Mouse (Mus musculus) erythroblast, embryonic 14.5 days (primary cell): ENCODE measurements around the gene Dazap1. TPM values are rescaled to one million over a fixed set of nuclear protein-coding genes. Genes with fewer than 3 reads are reported as not detected.
"Not testable (repeated sequence)": the region's sequence is repeated elsewhere in the genome, so short reads cannot be mapped to it uniquely, and the experiment has no call there.

Experiments
- H3K27me3 ChIP-seq: 2 replicates; pipeline ENCODE4 v1.6.1; 2012; ENCODE audit warnings: inconsistent platforms; ENCODE audit not compliant: control insufficient read depth
- H3K36me3 ChIP-seq: 2 replicates; pipeline ENCODE4 v1.6.1; 2012; ENCODE audit warnings: mild to moderate bottlenecking, inconsistent platforms; ENCODE audit not compliant: control insufficient read depth
- H3K4me1 ChIP-seq: 2 replicates; pipeline ENCODE4 v1.6.1; 2012; ENCODE audit warnings: inconsistent platforms; ENCODE audit not compliant: control insufficient read depth
- H3K4me3 ChIP-seq: replicated peaks from 2 replicates; pipeline ENCODE3; 2012; ENCODE audit warnings: moderate library complexity, mild to moderate bottlenecking, inconsistent platforms
- H3K9me3 ChIP-seq: 2 replicates; pipeline ENCODE4 v1.6.1; 2012; ENCODE audit warnings: low read length, inconsistent platforms, mixed read lengths; ENCODE audit not compliant: control insufficient read depth
- GATA1 ChIP-seq: IDR thresholded peaks from 2 replicates; pipeline ENCODE4 v1.6.1; 2012; ENCODE audit warnings: low read length, inconsistent platforms, mixed read lengths
- TAL1 ChIP-seq: IDR thresholded peaks from 3 replicates; pipeline ENCODE4 v1.6.1; 2012; ENCODE audit warnings: low read length, inconsistent platforms, mixed read lengths
- polyA plus RNA-seq: library from polyadenylated mRNA; stranded (reverse); fragments of >175 nt; gene quantifications from 2 replicates; pipeline ENCODE4 v1.2.3, GENCODE M21; 2012

The Dazap1 gene
- polyA plus RNA-seq, 1 experiment: 84.5 TPM

DNA sequence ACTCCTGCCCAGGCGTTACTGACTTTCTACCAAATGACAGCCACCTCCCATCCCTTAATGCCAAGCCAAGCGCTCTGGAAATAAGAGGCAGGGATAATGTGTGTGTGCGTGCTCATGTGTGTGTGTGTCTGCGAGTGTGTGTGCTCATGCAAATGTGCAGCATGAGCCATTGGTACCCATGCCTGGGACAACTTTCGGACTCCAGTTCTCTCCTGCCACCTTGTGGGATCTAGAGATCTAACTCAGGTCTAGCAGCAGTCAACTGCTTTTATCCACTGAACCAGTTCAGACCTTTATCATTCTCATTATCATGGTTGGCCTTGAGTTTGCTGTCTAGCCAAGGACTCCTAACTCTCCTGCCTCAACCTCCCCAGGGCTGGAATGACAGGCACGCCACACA is 13.4 kb upstream of the Dazap1 start:
- Histone ChIP-seq H3K27me3 (no peaks in the 10 kb centered on the region), H3K4me1 (peaks cover 60% of the 10 kb centered on the region), H3K4me3 (peak overlapping the region; percentile 82), H3K9me3 (no peaks in the 10 kb centered on the region), H3K36me3 (peaks cover 48% of the 10 kb centered on the region)
- TF ChIP-seq TAL1: no peak
- no peak for TF ChIP-seq GATA1

DNA sequence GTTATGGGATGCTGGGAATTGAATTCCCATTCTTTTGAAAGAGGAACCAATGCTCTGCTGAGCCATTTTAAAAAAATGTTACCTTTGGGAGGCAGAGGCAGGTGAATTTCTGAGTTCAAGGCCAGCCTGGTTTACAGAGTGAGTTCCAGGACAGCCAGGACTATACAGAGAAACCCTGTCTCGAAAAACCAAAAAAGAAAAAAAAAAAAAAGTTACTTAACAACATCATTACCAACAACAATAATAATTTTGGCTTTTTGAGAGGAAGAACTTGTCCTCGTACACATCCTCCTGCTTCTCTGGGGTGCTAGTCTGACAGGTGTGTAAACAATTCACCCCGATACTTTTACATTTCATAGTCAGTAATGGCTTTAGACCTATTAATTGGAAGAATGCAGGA is 12.8 kb upstream of the Dazap1 start:
- Histone ChIP-seq H3K36me3 (peaks cover 48% of the 10 kb centered on the region), H3K4me3 (peak overlapping the region; percentile 82), H3K4me1 (peaks cover 63% of the 10 kb centered on the region)
- H3K9me3 ChIP-seq, H3K27me3 ChIP-seq: not testable (repeated sequence)

DNA sequence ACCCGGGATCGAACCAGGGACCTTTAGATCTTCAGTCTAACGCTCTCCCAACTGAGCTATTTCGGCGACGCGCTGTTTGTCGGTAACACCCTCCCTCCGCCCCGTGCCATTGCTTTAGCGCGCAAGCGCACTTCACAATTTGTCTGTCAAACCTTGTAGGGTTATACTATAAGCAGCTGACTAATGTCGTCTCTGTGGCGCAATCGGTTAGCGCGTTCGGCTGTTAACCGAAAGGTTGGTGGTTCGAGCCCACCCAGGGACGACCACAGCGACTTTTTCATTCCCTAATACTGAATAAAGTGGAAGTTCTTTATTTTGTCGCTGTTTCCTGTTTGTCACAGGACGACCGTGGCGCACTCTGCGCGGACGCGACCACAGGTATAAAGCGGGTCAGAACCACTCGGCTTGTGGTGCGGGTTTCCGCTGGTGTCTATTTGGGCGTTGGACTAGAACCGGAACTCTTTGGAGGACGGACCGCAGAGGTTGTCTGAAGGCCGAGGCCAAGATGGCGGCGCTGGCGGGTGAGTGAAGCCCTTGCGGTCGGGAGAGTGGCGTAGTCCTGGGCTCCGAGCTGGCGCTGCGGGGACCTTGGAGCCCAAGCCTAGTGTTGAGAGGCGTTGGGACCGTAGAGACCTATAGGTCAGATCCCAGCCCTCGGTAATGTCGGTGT is 12.2 kb upstream of the Dazap1 start, which contains the start of gene Ndufs7:
Gene Ndufs7, plus strand, starts transcription at position 151 of the 670 bp plus-strand sequence.
- H3K4me3 ChIP-seq: peak within 1 kb of the TSS; percentile 82
- H3K9me3 ChIP-seq: no peaks in the 10 kb centered on the region
- peaks cover 65% of the 10 kb centered on the region for H3K4me1 ChIP-seq
- no peaks in the 10 kb centered on the region for H3K27me3 ChIP-seq
- H3K36me3 ChIP-seq: peaks cover 48% of the 10 kb centered on the region
- TF ChIP-seq GATA1 (no peak), TAL1 (no peak)

DNA sequence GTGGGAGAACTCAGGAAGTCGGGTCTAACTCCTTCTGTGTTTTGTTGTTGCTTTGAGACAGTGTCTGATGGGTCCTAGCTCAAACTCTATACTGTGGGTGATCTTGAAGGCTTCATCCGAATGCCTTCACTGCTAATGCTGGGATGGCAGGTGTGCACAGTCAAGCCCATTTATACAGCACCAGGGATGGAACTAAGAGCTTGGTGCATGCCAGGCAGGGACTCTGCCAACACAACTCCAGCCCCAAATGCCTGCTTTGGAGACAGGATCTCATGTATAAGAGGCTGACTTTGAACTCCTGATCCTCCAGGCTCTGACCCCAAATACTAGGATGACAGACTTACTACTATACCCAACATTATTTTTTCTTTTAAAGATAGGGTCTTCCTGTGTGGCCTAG is 11.2 kb upstream of the Dazap1 start:
- Histone ChIP-seq H3K36me3 (peaks cover 50% of the 10 kb centered on the region), H3K4me3 (peak overlapping the region; percentile 82), H3K27me3 (no peaks in the 10 kb centered on the region), H3K4me1 (peaks cover 70% of the 10 kb centered on the region), H3K9me3 (no peaks in the 10 kb centered on the region)
- TF ChIP-seq TAL1 (no peak), GATA1 (no peak)

DNA sequence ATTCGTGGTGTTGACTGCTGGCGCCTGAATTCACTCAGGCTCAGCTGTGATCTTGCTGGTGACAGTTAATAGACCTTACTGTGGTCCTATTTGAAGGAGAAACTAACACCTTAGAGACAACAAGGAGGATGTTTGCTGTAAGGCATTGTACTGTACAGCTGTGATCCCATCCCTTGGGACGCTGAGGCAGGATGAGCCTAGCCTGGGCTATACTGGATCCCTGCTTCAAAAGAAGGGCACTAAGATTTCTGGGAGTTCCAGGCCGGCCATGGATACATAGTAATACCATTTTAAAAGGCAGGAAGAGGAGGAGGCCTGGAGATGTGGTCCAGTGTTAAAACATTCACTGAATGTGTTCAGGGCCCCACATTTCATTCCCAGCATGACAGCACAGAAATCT is 10.7 kb upstream of the Dazap1 start:
- peaks cover 65% of the 10 kb centered on the region for H3K4me1 ChIP-seq

DNA sequence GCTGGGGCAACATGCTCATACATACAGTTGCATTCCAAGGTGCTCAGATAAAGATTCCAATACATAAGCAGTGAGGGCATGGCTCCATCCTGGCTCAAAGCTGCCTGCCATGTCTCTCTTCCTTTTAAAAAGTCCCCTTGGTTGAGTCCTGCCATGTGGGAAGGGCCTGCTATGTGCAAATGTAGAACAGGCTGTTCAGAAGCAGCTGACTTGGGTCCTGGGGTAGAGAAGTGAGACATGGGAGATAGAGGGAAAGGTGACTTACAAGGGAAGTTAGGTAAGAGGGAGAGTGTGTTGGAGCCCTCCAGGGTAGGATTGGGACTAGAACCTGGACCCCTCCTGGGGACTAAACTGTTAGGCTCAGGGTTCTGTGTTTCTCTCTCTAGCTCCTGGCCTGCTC is 9.3 kb upstream of the Dazap1 start:
- H3K9me3 ChIP-seq: no peaks in the 10 kb centered on the region
- TF ChIP-seq TAL1 (no peak), GATA1 (no peak)
- no peaks in the 10 kb centered on the region for H3K27me3 ChIP-seq
- H3K36me3 ChIP-seq: peaks cover 65% of the 10 kb centered on the region
- H3K4me1 ChIP-seq: peaks cover 63% of the 10 kb centered on the region
- no peak overlapping the region for H3K4me3 ChIP-seq

More for the DNA sequence above, 10.7 kb upstream of the Dazap1 start:
- H3K36me3 ChIP-seq: peaks cover 51% of the 10 kb centered on the region
- H3K4me3 ChIP-seq: peak overlapping the region; percentile 82
- TF ChIP-seq TAL1 (no peak), GATA1 (no peak)
- no peaks in the 10 kb centered on the region for H3K27me3 ChIP-seq
- no peaks in the 10 kb centered on the region for H3K9me3 ChIP-seq

DNA sequence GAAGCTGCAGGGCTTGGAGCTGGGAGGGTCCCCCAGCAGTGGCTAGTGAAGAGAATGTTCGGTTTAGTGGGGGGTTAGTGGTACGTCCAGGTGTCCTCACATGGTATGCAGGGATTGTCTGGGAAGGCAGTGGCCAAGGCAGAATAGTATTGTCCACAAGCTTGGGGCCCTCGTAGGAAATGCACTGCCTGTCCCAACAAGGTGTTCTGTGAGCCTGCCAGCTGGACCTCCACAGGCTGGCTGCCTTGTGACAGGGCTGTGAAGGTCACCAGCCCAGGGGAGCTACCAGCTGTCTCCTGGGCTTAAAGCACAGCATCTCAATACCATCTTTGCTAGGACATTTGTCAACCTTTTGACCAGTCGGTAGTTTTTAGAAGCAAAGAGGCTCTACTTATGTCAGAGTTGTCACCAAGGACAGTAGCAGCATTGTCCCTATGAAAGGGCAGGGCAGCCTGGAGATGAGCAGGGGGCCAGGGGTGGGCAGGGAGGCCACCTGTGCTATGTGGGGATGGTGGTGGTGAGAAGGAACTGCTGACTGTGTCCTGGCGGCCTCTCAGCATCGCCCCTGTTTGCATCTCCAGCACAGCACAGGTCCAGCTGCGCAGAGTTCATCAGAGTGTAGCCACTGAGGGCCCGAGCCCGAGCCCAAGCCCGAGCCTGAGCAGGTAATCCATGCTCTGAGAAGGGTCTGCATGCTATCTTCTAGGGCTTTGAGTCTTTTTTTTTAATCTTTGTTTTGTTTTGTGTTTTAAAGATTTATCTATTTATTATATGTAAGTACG is 8.6 kb upstream of the Dazap1 start:
- no peaks in the 10 kb centered on the region for H3K9me3 ChIP-seq
- H3K36me3 ChIP-seq: peaks cover 70% of the 10 kb centered on the region
- peaks cover 60% of the 10 kb centered on the region for H3K4me1 ChIP-seq
- TF ChIP-seq GATA1 (no peak), TAL1 (no peak)
- H3K27me3 ChIP-seq: no peaks in the 10 kb centered on the region
- H3K4me3 ChIP-seq: no peak overlapping the region

DNA sequence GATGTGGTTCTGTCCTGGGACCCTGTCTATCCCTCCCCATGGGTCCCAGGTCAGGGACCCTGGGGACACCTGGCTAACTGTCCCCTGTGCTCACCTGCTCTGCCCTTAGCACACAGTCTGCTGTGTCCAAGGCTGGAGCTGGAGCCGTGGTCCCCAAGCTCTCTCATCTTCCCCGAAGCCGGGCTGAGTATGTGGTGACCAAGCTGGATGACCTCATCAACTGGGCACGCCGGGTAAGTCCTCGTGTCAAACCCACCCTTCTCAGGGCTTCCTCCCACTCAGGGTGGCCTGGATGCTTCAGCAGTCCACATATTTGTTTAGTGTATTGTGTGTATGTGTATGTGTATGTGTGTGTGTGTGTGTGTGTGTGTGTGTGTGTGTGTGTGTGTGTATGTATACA is 7.7 kb upstream of the Dazap1 start:
- peaks cover 79% of the 10 kb centered on the region for H3K36me3 ChIP-seq

DNA sequence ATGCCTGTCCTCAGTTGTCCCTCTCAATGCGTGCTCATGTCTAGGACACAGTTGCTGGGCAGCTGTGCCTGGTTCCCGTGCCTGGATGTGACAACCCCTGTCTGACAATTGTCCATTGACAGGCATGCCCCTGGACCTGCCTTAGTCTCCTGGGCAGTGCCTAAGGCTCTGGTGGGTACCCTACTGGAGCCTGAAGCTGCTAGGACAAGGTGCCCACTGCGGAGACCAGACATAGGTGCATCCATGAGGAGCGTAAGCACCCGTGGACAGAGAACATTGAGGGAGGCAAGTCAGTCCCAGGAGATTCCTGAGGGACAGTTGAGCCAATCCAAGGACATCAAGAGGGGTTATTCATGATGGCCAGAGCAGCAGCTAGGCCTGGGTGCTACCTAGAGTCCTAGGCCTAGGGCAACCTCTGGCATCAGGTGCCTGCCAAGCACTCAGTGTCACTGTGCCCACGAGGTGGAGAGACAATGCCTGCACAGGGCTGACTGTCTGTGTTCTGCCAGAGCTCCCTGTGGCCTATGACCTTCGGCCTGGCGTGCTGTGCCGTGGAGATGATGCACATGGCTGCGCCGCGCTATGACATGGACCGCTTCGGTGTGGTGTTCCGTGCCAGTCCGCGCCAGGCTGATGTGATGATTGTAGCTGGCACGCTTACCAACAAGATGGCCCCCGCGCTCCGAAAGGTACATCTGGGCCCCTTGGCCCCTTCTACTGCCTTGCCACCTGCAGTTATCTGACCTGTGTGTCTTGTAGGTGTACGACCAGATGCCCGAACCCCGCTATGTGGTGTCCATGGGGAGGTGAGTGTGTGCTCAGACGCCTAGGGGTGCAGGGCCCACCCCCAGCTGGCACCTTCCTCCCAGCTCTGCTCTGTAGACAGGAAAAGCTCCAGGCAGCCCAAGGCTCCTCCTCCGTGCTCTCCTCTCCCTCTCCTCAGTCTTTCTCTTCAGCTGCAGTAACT is 6.7 kb upstream of the Dazap1 start:
- TF ChIP-seq GATA1 (no peak), TAL1 (no peak)
- peaks cover 63% of the 10 kb centered on the region for H3K4me1 ChIP-seq
- peaks cover 90% of the 10 kb centered on the region for H3K36me3 ChIP-seq
- H3K9me3 ChIP-seq: no peaks in the 10 kb centered on the region
- H3K27me3 ChIP-seq: no peaks in the 10 kb centered on the region
- H3K4me3 ChIP-seq: no peak overlapping the region

More for the DNA sequence above, 7.7 kb upstream of the Dazap1 start:
- no peak overlapping the region for H3K4me3 ChIP-seq
- H3K9me3 ChIP-seq: no peaks in the 10 kb centered on the region
- peaks cover 60% of the 10 kb centered on the region for H3K4me1 ChIP-seq
- TF ChIP-seq GATA1 (no peak), TAL1 (no peak)
- H3K27me3 ChIP-seq: no peaks in the 10 kb centered on the region
